Mouse (Mus musculus): ENCODE data around the gene Cdh22. TPM values are rescaled to one million over a fixed set of nuclear protein-coding genes. Genes with fewer than 3 reads are reported as not detected.

The Cdh22 gene
- under 0.01 TPM in 1 of 2 replicates, not detected in the other for polyA plus RNA-seq (2012; rRNA removed)

DNA sequence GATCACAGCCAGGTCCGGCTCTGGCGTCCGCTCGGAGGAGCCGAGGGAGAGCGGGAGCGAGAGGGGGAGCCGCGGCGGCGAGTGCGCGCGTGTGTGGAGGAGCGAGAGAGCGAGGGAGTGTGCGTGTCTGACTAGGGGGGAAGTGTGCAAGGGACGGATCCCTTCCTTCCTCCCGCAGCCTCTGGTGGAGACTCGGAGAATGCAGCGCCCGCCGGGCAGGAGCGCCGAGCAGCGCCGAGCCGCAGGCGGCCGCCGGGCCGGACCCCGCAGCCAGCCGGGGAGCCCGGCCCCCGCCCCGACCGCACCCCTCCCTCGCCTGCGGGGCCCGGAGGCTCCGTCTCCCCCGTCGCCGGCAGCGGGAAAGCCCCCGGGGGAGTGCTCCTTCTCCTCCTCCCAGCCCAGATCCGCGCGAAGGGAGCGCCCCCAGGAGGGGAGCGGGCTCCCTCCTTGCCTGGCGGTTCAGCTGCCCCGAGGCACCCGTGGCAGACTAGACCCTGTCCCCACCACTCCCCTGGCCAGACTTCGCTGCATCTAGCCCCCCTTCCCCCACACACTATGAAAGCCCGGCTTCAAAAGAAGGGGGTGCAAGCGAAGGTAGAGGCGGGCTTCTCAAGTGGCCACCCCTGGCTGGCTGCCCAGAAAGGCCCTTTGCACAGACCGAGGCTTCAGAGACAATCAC is at the start of gene Cdh22:
Cdh22 (minus strand) TSS at position 241 of the 679 bp plus-strand sequence.

DNA sequence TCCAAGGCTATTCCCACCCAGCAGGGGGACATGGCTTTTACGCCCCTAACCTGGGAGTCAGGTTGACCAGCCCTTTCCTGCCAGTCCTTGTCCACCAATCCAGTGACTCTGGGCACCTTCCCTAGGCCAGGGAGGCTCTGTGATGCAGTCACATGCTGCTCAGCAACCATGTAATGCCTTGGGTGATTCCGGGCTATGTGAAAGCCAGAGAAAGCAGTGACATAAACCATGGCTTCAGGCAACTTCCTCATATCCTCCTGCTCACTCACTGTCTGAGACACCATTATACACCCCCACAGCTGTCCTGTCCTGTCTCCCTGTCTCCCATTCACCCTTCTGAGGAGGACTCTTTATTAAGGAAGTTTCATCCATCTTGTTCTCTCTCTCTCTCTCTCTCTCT is 144.0 kb downstream of the Cdh22 start, which contains the start of gene 1700025C18Rik:
1700025C18Rik (minus strand) TSS at position 101 of the 400 bp plus-strand sequence.

Other genes with a start within 250 kb of the Cdh22 start
- gene Ncoa5, start 200.0 kb downstream of the Cdh22 start, polyA plus RNA-seq (2012; rRNA removed), result 12.6 and 13.9 TPM in 2 replicates
- 3.1 and 3.2 TPM in 2 replicates for gene Cd40, start 179.2 kb downstream of the Cdh22 start, polyA plus RNA-seq (2012; rRNA removed)
- gene 1700025C18Rik, start 144.1 kb downstream of the Cdh22 start, polyA plus RNA-seq (2012; rRNA removed), result not detected in 2 replicates
- 16.6 and 21.7 TPM in 2 replicates for gene Slc35c2, start 53.0 kb upstream of the Cdh22 start, polyA plus RNA-seq (2012; rRNA removed)
- gene Elmo2, start 91.6 kb upstream of the Cdh22 start, polyA plus RNA-seq (2012; rRNA removed), result 8.1 and 10.7 TPM in 2 replicates
- 0.02 and 0.06 TPM in 2 replicates for gene Zfp663, start 133.9 kb upstream of the Cdh22 start, polyA plus RNA-seq (2012; rRNA removed)
- gene Zfp334, start 153.4 kb upstream of the Cdh22 start, polyA plus RNA-seq (2012; rRNA removed), result 0.75 and 0.89 TPM in 2 replicates
- 0.80 and 0.92 TPM in 2 replicates for gene Ocstamp, start 165.6 kb upstream of the Cdh22 start, polyA plus RNA-seq (2012; rRNA removed)
- 3.1 and 3.6 TPM in 2 replicates for gene Slc13a3, start 238.4 kb upstream of the Cdh22 start, polyA plus RNA-seq (2012; rRNA removed)